Mouse (Mus musculus) B cell, adult (primary cell): Measurements from ENCODE around the gene Iqce. TPM values are rescaled to one million over a fixed set of nuclear protein-coding genes. Genes with fewer than 3 reads are reported as not detected.

Source experiments
- total RNA-seq: library from RNA; stranded (reverse); gene quantifications from 4 replicates; pipeline ENCODE4 v1.2.4, GENCODE M21; 2023; ENCODE audit not compliant: inconsistent age

The Iqce gene
- 28.1 to 38.7 TPM (median 32.8 TPM) in 4 replicates for total RNA-seq

DNA sequence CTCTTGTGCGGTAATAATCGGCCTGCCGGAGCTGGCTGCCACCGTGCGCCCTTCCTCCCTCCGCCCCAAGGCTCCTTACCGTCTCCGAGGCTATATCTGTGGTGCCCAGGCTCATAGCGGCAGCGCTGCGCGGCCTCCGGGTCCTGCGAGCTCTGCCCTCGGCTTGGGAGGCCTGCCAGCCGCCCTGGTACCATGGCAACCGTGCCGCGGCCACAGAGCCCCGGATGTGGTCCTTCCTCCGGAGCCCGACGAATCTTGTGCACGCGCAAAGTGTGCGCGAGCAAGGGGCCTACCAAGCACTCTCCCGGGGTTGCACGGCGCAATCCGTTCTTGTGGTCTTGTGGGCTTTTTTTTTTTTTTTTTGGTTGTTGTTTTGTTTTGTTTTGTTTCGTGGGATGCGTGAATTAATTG is at the start of gene Iqce:
Gene Iqce (minus strand): TSS at position 276 of the 411 bp plus-strand sequence.

DNA sequence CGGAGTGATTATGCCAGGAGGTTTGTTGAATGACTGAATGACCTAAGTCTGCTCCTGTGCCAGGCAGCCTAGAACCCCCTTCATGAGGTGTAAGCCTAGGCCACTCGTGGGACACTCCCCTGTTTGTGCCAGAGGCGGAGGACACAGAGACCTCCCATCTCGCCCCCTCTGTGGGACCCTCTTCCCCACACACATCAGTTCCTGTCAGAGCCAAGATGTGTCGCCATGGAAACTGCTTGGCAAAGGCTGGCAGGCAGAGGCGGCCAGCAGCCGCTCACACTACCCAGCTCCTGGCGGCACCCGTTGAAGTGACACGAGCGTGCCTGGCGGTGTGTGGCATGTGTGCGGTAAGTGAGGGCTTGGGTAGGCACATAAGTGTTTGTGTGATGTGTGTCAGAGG is 21.6 kb upstream of the Iqce start, which contains the start of gene Amz1:
Gene Amz1 (plus strand): TSS at position 306 of the 400 bp plus-strand sequence.

GRCm38 (mm10) chr5:140704378-140705251 is 2.4 kb upstream of the Iqce start, which contains the start of gene Brat1:
Gene Brat1, plus strand, starts transcription at chr5:140705011.

GRCm38 (mm10) chr5:140648519-140649100 is 53.6 kb downstream of the Iqce start, which contains the start of gene Ttyh3:
Gene Ttyh3, minus strand, starts transcription at chr5:140649031.

Other genes with a start within 250 kb of the Iqce start
- 18.4 to 21.5 TPM (median 19.0 TPM) in 4 replicates for gene Chst12, start 196.8 kb downstream of the Iqce start, total RNA-seq
- not detected in 4 replicates for gene Grifin, start 137.3 kb downstream of the Iqce start, total RNA-seq
- gene Lfng, start 95.1 kb downstream of the Iqce start, total RNA-seq = 19.8 to 28.7 TPM (median 23.1 TPM) in 4 replicates
- 102 to 112 TPM (median 108 TPM) in 4 replicates for gene Ttyh3, start 53.3 kb downstream of the Iqce start, total RNA-seq
- gene Brat1, start 2.6 kb upstream of the Iqce start, total RNA-seq = 25.5 to 28.9 TPM (median 26.3 TPM) in 4 replicates
- gene Amz1, start 21.7 kb upstream of the Iqce start, total RNA-seq = 5.9 to 9.0 TPM (median 6.8 TPM) in 4 replicates
- 26.5 to 31.5 TPM (median 27.5 TPM) in 4 replicates for gene Gna12, start 128.1 kb upstream of the Iqce start, total RNA-seq